Mouse (Mus musculus) kidney, embryonic 16.5 days (tissue): Measurements from ENCODE around the gene Samd4b. TPM values are rescaled to one million over a fixed set of nuclear protein-coding genes. Genes with fewer than 3 reads are reported as not detected.

ENCODE experiments used
- ATAC-seq: fragments of 200-750 bp; cut with Nextera tagmentation; 2 replicates; pipeline ENCODE4 v1.8.0; 2017; ENCODE audit warnings: moderate TSS enrichment; ENCODE audit not compliant: low FRiP score, low TSS enrichment
- H3K27ac ChIP-seq: fragments of 300-500 bp; sonication (generic); 2 replicates; pipeline ENCODE4 v1.5.1; 2014; ENCODE audit warnings: low read length
- H3K27me3 ChIP-seq: fragments of 300-500 bp; sonication (generic); 2 replicates; pipeline ENCODE4 v1.6.1; 2014; ENCODE audit warnings: low read length, control low read depth, mixed read lengths; ENCODE audit not compliant: insufficient read depth
- H3K36me3 ChIP-seq: fragments of 300-500 bp; sonication (generic); 2 replicates; pipeline ENCODE4 v1.6.1; 2014; ENCODE audit warnings: low read length, control low read depth, mixed read lengths; ENCODE audit not compliant: insufficient read depth
- H3K4me1 ChIP-seq: fragments of 300-500 bp; sonication (generic); 2 replicates; pipeline ENCODE4 v1.6.1; 2014; ENCODE audit warnings: low read length, control low read depth, mixed read lengths; ENCODE audit not compliant: insufficient read depth
- H3K4me2 ChIP-seq: fragments of 300-500 bp; sonication (generic); replicated peaks from 2 replicates; pipeline ENCODE4 v1.6.1; 2014; ENCODE audit warnings: low read depth, low read length
- H3K4me3 ChIP-seq: fragments of 300-500 bp; sonication (generic); 2 replicates; pipeline ENCODE4 v1.5.1; 2014; ENCODE audit warnings: mild to moderate bottlenecking, low read length
- H3K9ac ChIP-seq: fragments of 300-500 bp; sonication (generic); replicated peaks from 2 replicates; pipeline ENCODE4 v1.6.1; 2014; ENCODE audit warnings: low read length
- H3K9me3 ChIP-seq: fragments of 300-500 bp; sonication (generic); 2 replicates; pipeline ENCODE4 v1.6.1; 2016; ENCODE audit warnings: low read length, control low read depth
- WGBS: fragments of 180-500 bp; shearing (Covaris S2); extraction: QIAGEN DNeasy Blood & Tissue Kit; methylation state at CpG from one replicate; pipeline ENCODE4 v1.1.7; 2014; 5-methylcytosine and 5-hydroxymethylcytosine counted together
- polyA plus RNA-seq: library from polyadenylated mRNA; unstranded; fragments of >200 nt; fragmentation: Nextera tagmentation; extraction: Ambion mirVana; gene quantifications from 2 replicates; pipeline ENCODE4 v1.2.1, GENCODE M21; 2015

Gene Samd4b
- polyA plus RNA-seq, 1 experiment from 2014 or later = 20.7 TPM

DNA sequence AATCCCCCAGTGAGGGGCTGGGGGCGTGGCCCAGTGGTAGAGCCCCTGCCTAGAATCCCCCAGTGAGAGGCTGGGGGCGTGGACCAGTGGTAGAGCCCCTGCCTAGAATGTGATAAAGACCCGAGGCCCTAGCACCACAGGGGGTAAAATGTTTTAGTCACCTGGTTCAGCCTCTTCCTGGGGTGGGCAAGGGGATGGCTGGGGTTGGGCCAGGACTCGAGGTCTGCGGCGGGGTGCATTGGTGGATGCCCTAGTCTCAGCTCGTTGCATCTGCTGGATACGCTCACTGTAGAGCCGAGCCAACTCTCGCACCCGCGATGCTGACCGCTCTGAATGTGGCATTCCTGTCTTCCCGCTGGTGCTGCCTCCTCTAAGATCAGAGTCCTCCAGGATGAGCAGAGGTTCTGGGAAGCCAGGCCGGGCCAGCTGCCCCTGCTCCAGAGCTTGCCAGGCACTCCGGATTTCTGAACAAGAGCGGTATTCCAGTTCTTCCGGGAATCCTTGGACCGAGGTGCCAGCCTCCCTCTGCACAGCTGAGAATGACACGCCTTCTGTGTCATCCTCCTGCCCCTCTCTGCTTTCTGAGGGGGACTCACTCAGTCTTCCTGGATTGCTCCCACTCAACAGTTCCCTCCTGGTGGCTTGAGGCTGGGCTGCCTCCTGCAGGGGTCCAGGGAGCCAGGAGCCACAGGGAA lies 236.2 kb downstream of the Samd4b start:
- 91% methylated on average over 20 of the region's 20 CpGs for WGBS
- ATAC-seq = no peak
- no peak overlapping the region for H3K9ac ChIP-seq
- no peak overlapping the region for H3K4me3 ChIP-seq
- H3K9me3 ChIP-seq = no peaks in the 10 kb centered on the region
- H3K27me3 ChIP-seq = no peaks in the 10 kb centered on the region
- 0 out of 2 replicates have a peak overlapping the region, but pooled peaks have one; percentile 34 for H3K27ac ChIP-seq
- peaks cover 63% of the 10 kb centered on the region for H3K36me3 ChIP-seq
- no peak overlapping the region for H3K4me2 ChIP-seq
- H3K4me1 ChIP-seq = peaks cover 19% of the 10 kb centered on the region

DNA sequence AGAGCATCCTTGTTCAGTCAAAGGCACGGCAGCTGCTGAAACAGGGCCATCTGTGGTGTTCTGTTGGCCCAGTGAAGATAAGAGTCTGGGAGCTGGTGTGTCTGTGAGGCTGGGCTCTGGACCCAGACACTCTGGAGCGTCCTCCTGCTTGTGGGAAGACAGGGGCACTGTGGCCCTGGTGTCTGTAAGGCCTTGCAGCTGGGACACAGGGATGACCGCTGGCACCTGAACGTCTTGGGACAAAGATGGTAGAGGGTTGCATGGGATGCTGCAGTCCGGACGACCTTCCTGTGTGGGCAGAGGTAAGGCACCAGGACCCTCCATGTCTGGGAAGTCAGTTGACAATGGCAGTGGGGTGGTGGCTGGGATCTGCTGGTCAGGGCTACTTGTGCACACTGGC lies 237.7 kb downstream of the Samd4b start:
- Histone ChIP-seq H3K36me3 (peaks cover 56% of the 10 kb centered on the region), H3K4me3 (no peak overlapping the region), H3K27me3 (no peaks in the 10 kb centered on the region), H3K4me2 (no peak overlapping the region), H3K9ac (no peak overlapping the region), H3K4me1 (peaks cover 19% of the 10 kb centered on the region), H3K9me3 (no peaks in the 10 kb centered on the region), H3K27ac (no peak overlapping the region)
- ATAC-seq = no peak
- 96% methylated on average over 6 of the region's 6 CpGs for WGBS

DNA sequence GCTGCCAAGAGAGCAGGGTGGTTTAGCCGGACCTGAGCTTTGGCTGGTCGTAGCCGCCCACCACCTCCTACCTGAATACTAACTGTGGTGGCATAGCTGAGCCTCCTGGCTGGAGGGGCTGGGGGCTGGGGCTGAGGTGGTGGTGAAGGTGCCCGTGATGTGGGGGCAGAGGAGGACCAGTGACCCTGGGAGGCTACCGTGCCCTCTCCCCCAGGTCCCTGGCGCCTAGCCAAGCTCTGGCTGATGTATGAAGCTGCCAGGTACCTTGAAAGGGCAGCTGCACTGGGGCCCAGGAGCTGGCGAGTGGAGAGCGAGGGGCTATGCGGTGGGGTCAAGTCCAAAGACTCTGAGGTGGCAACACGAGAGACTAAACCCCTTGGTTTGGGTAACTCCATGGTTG lies 238.1 kb downstream of the Samd4b start:
- H3K4me1 ChIP-seq = peaks cover 19% of the 10 kb centered on the region
- H3K9me3 ChIP-seq = no peaks in the 10 kb centered on the region
- H3K27ac ChIP-seq = no peak overlapping the region
- H3K9ac ChIP-seq = no peak overlapping the region
- H3K4me2 ChIP-seq = no peak overlapping the region
- 82% methylated on average over 10 of the region's 10 CpGs for WGBS
- no peak overlapping the region for H3K4me3 ChIP-seq
- ATAC-seq = no peak
- H3K27me3 ChIP-seq = no peaks in the 10 kb centered on the region
- H3K36me3 ChIP-seq = peaks cover 51% of the 10 kb centered on the region

DNA sequence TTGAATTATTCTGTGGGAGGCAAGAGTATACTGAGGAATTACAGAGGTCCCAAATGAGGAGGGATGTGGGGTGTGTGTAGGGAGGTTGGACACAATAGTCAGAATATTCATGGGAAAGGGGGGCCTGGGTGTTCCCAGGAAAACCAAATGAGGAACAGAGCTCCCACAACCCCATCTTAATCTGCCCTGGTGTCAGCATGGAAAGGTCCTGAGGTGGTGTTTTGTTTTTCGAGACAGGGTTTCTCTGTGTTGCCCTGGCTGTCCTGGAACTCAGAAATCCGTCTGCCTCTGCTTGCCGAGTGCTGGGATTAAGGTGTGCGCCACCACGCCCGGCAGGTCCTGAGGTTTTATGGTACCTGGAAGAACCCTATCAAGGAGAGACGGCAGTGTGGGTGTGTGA lies 239.5 kb downstream of the Samd4b start:
- Histone ChIP-seq H3K4me2 (no peak overlapping the region), H3K9me3 (no peaks in the 10 kb centered on the region), H3K27me3 (no peaks in the 10 kb centered on the region), H3K9ac (no peak overlapping the region), H3K27ac (peak overlapping the region; percentile 27; the same call in 1 of the 2 replicates), H3K36me3 (peaks cover 52% of the 10 kb centered on the region), H3K4me1 (peaks cover 19% of the 10 kb centered on the region), H3K4me3 (no peak overlapping the region)
- ATAC-seq = no peak
- whole genome bisulfite sequencing = 66% methylated on average over 7 of the region's 7 CpGs

DNA sequence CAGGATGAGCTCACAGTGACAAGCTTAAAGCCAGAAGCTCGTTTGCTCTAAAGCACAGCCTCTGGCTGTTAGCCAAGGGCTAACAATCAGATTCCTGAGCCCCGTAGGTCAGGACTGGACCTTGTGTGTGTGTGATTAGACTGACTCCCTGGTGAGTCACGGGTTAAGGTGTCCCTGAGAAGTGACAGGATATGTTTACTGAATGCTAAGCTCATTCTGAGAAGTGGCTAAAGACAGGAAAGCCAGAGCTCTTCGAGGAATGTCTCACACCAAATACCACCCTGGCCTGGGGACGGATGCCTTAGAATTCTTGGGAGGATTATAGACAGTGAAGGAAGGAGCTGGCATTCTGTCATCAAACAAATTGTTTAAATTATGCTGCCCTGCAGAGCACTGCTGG lies 240.0 kb downstream of the Samd4b start:
- Histone ChIP-seq H3K36me3 (peaks cover 56% of the 10 kb centered on the region), H3K9ac (0 out of 2 replicates have a peak overlapping the region, but pooled peaks have one; percentile 15), H3K27me3 (no peaks in the 10 kb centered on the region), H3K27ac (peak overlapping the region; percentile 80), H3K9me3 (no peaks in the 10 kb centered on the region), H3K4me1 (peaks cover 19% of the 10 kb centered on the region), H3K4me2 (no peak overlapping the region; the same call in 1 of the 2 replicates), H3K4me3 (no peak overlapping the region)
- 14% methylated on average over 5 of the region's 5 CpGs for WGBS
- no peak for ATAC-seq

DNA sequence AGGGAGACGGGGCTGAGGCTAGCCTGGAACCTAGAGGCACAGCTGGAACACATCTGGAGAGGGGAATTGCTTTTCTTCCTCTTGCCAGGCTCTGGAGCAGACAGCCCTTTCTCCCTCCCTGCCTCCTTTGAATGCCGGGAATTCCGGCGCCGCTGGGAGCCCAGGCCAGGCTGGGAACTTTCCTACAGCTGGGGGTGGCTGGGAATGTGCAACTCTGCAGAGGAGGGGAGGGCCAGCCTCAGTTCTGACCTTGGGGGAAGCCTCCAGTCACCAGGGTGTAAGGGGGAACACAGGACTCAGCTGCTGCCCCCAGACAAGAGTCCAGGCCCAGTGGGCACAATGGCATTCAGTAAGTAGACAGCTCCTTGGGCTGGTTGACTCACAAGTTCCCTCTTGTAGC lies 241.0 kb downstream of the Samd4b start:
- H3K4me3 ChIP-seq = no peak overlapping the region
- H3K4me2 ChIP-seq = no peak overlapping the region
- no peaks in the 10 kb centered on the region for H3K9me3 ChIP-seq
- peak; percentile 68 for ATAC-seq
- H3K9ac ChIP-seq = 0 out of 2 replicates have a peak overlapping the region, but pooled peaks have one; percentile 18
- H3K27ac ChIP-seq = peak overlapping the region; percentile 80
- no peaks in the 10 kb centered on the region for H3K27me3 ChIP-seq
- H3K4me1 ChIP-seq = peaks cover 20% of the 10 kb centered on the region
- 5% methylated on average over 5 of the region's 5 CpGs for WGBS
- H3K36me3 ChIP-seq = peaks cover 58% of the 10 kb centered on the region

DNA sequence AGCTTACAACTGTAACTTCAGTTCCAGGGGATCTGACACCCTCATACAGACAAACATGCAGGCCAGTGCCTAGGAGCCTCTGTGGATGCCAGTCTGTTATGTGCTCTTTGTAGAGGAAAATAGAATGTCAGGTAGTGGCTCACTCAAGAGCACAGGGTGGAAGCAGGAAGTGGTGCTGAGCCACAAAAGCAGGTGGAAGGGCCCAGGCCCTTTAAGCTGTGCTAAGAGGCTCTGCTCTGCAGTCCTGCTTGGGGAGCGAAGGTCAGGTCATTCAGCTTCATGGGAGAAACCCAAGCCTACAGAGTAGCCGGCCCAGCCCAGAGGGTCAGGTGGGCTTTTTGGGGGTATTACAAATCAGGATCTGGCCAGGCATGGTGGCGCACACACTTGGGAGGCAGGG lies 242.7 kb downstream of the Samd4b start:
- Histone ChIP-seq H3K4me2 (no peak overlapping the region), H3K36me3 (peaks cover 44% of the 10 kb centered on the region), H3K27ac (no peak overlapping the region), H3K4me3 (no peak overlapping the region), H3K9me3 (no peaks in the 10 kb centered on the region), H3K27me3 (no peaks in the 10 kb centered on the region), H3K9ac (no peak overlapping the region), H3K4me1 (peaks cover 29% of the 10 kb centered on the region)
- ATAC-seq = no peak
- WGBS = 81% methylated on average over 3 of the region's 3 CpGs

DNA sequence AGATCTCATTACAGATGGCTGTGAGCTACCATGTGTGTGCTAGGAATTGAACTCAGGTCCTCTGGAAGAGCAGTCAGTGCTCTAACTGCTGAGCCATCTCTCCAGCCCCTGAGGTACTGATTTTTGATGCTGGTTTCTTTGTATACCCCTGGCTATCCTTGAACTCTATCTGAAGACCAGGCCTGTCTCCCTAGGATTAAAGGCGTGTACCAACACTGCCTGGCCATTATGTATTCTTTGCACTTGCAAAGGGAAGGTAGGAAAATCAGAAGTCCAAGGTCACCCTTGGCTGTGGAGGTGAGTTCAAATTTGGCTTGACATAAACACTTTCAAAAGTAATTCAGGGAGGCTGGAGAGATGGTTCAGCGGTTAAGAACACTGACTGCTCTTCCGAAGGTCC lies 243.3 kb downstream of the Samd4b start:
- Histone ChIP-seq H3K4me2 (no peak overlapping the region), H3K4me1 (peaks cover 33% of the 10 kb centered on the region), H3K4me3 (no peak overlapping the region), H3K9me3 (no peaks in the 10 kb centered on the region), H3K27ac (no peak overlapping the region), H3K9ac (no peak overlapping the region), H3K36me3 (peaks cover 37% of the 10 kb centered on the region), H3K27me3 (no peaks in the 10 kb centered on the region)
- ATAC-seq = no peak
- WGBS = 77% methylated on average over 3 of the region's 3 CpGs

DNA sequence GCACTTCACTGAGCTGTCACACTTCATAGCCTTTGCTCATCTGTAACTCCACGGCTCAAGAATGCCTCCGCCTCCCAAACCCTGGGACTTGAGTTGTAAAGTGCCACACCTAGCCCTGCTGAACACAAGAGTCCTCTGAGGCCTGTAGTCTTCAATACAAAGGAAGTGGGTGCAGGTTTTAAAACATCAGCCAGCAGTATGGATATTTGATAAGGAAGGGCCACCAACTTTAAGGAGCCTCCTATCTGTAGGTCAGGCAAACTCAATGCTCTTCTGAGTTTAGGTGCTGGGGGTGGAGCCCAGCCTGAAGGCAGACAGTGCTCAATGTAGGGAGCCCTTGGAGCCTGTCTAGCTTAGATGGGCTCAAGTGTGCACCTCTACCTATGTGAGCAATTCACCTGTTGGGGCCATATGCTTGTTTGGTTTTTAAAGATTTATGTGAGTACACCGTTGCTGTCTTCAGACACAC lies 243.8 kb downstream of the Samd4b start:
- Histone ChIP-seq H3K27me3 (no peaks in the 10 kb centered on the region), H3K9ac (no peak overlapping the region), H3K9me3 (no peaks in the 10 kb centered on the region), H3K4me3 (no peak overlapping the region), H3K4me1 (peaks cover 34% of the 10 kb centered on the region), H3K27ac (no peak overlapping the region), H3K4me2 (no peak overlapping the region), H3K36me3 (peaks cover 35% of the 10 kb centered on the region)
- 71% methylated on average over 3 of the region's 3 CpGs for WGBS
- no peak for ATAC-seq

DNA sequence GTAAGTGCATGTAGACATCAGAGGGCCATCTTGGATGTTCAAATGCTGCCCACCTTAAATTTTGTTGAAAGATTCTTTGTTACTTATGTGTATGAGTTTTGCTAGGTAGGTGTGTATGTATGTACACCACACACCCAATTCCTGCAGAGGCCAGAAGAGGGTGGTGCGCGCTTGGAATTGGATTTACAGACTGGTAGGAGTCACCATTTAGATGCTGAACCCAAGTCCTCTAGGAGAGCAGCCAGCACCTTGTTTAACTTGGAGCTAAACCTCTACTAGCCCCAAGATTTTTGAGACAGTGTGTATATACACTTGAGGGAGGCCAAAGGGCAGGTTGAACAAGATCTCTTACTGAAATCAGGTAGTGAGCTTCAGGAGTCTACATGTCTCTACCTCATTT lies 244.7 kb downstream of the Samd4b start:
- no peaks in the 10 kb centered on the region for H3K9me3 ChIP-seq
- 81% methylated on average over 2 of the region's 2 CpGs for WGBS
- no peaks in the 10 kb centered on the region for H3K27me3 ChIP-seq
- H3K36me3 ChIP-seq = peaks cover 30% of the 10 kb centered on the region
- no peak for ATAC-seq
- H3K27ac ChIP-seq = no peak overlapping the region
- H3K4me2 ChIP-seq = no peak overlapping the region
- no peak overlapping the region for H3K9ac ChIP-seq
- no peak overlapping the region for H3K4me3 ChIP-seq
- peaks cover 26% of the 10 kb centered on the region for H3K4me1 ChIP-seq
